Mouse (Mus musculus): Measurements from ENCODE around the gene Dhrs13.

Dhrs13 gene

GRCm38 (mm10) chr11:78086925-78087479 lies 54.9 kb downstream of the Dhrs13 start:
- DNase-seq (ENCODE audit: low read depth in 2 of 2, low spot score in 2 of 2): no peak
